Mouse (Mus musculus) left cerebral cortex, adult 2 months (tissue): Measurements from ENCODE around the gene Oaz2. TPM values are rescaled to one million over a fixed set of nuclear protein-coding genes. Genes with fewer than 3 reads are reported as not detected.
"Not testable (repeated sequence)": the region's sequence is repeated elsewhere in the genome, so short reads cannot be mapped to it uniquely, and the experiment has no call there.

Experiments used
- DNase-seq, 2 experiments: peaks; one replicate each; pipeline ENCODE4 v3.0.0; 2021 to 2022; ENCODE audit warnings: low spot score in 2 of 2, mixed read lengths in 1 of 2; ENCODE audit errors: extremely low spot score in 1 of 2
- H3K27ac ChIP-seq: fragments of 200-600 bp; 2 replicates; pipeline ENCODE4 v1.8.1; 2022
- H3K4me3 ChIP-seq: fragments of 200-600 bp; 2 replicates; pipeline ENCODE4 v1.8.1; 2022
- CTCF ChIP-seq: fragments of 200-600 bp; IDR thresholded peaks from 2 replicates; pipeline ENCODE4 v1.8.1; 2022; ENCODE audit warnings: antibody characterized with exemption, mild to moderate bottlenecking, moderate library complexity
- intact Hi-C: fragments of 180-260 bp; cut with DNase I; formaldehyde crosslinking; loops from one replicate; pipeline ENCODE4 v1.15.1; 2025
- total RNA-seq, 2 experiments: library from RNA; stranded (reverse); gene quantifications; 2 replicates each; pipeline ENCODE4 v1.2.3; 2021

Gene Oaz2
- total RNA-seq, 2 experiments from 2014 or later: 218 to 230 TPM

- no peak for DNase-seq
- peak overlapping the region; percentile 70 for H3K27ac ChIP-seq
These were observed 11.5 kb downstream of the Oaz2 start for GRCm38 (mm10) chr9:65679181-65679761.

GRCm38 (mm10) chr9:65680938-65681633, 13.3 kb downstream of the Oaz2 start:
- peak overlapping the region; percentile 21 for H3K27ac ChIP-seq
- intact Hi-C loops: no loop called here
- H3K4me3 ChIP-seq: no peak overlapping the region
- TF ChIP-seq CTCF: no peak
- DNase-seq: no peak

More at GRCm38 (mm10) chr9:65679181-65679761, 11.5 kb downstream of the Oaz2 start:
- intact Hi-C loops: loop anchor here (5.0 kb wide), 1 partner anchor 153 kb away; no protein-coding TSS in a partner anchor
- no peak for TF ChIP-seq CTCF
- H3K4me3 ChIP-seq: peak overlapping the region; percentile 9

- Histone ChIP-seq H3K27ac (peak overlapping the region; percentile 21; the same call in 1 of the 2 replicates), H3K4me3 (no peak overlapping the region)
- no peak for DNase-seq
- TF ChIP-seq CTCF: no peak
- intact Hi-C loops: no loop called here
These were observed 13.8 kb downstream of the Oaz2 start for GRCm38 (mm10) chr9:65681634-65681940.

- no peak overlapping the region for H3K27ac ChIP-seq
- intact Hi-C loops: no loop called here
- TF ChIP-seq CTCF: no peak
These were observed 14.4 kb downstream of the Oaz2 start for GRCm38 (mm10) chr9:65682183-65682582.

GRCm38 (mm10) chr9:65682994-65683393, 15.2 kb downstream of the Oaz2 start:
- H3K4me3 ChIP-seq: no peak overlapping the region
- intact Hi-C loops: no loop called here
- no peak overlapping the region for H3K27ac ChIP-seq
- TF ChIP-seq CTCF: peak; percentile 71
- no peak for DNase-seq

More at GRCm38 (mm10) chr9:65682183-65682582, 14.4 kb downstream of the Oaz2 start:
- no peak overlapping the region for H3K4me3 ChIP-seq
- no peak for DNase-seq

- intact Hi-C loops: no loop called here
- no peak for DNase-seq
- Histone ChIP-seq H3K27ac (no peak overlapping the region), H3K4me3 (no peak overlapping the region)
- TF ChIP-seq CTCF: no peak
These were observed 16.9 kb downstream of the Oaz2 start for GRCm38 (mm10) chr9:65684704-65685103.

- H3K27ac ChIP-seq, H3K4me3 ChIP-seq, DNase-seq: not testable (repeated sequence)
- intact Hi-C loops: loop anchor here (5.0 kb wide), 1 partner anchor 317 kb away; no protein-coding TSS in a partner anchor
These were observed 22.1 kb downstream of the Oaz2 start for GRCm38 (mm10) chr9:65689869-65690268.

- Histone ChIP-seq H3K27ac (no peak overlapping the region; the same call in 1 of the 2 replicates), H3K4me3 (no peak overlapping the region)
- DNase-seq: no peak
- intact Hi-C loops: loop anchor here (5.0 kb wide), 1 partner anchor 315 kb away; no protein-coding TSS in a partner anchor
- TF ChIP-seq CTCF: no peak
These were observed 24.7 kb downstream of the Oaz2 start for GRCm38 (mm10) chr9:65692466-65692865.

- TF ChIP-seq CTCF: no peak
- H3K27ac ChIP-seq: peak overlapping the region; percentile 10; the same call in 1 of the 2 replicates
- H3K4me3 ChIP-seq: no peak overlapping the region
- intact Hi-C loops: loop anchor here (5.0 kb wide), 1 partner anchor 314 kb away; no protein-coding TSS in a partner anchor
- DNase-seq: no peak
These were observed 25.3 kb downstream of the Oaz2 start for GRCm38 (mm10) chr9:65692959-65693603.

- peak; percentile 72 for TF ChIP-seq CTCF
- Histone ChIP-seq H3K27ac (peak overlapping the region; percentile 61; the same call in 1 of the 2 replicates), H3K4me3 (no peak overlapping the region)
- DNase-seq: peak; percentile 39 to 43
- intact Hi-C loops: loop anchor here (2.0 to 5.0 kb wide), 2 partner anchors 132 to 155 kb away; partner anchors contain the start of gene Zfp609
These were observed 27.8 kb downstream of the Oaz2 start for GRCm38 (mm10) chr9:65695646-65696045.

GRCm38 (mm10) chr9:65696337-65696736, 28.5 kb downstream of the Oaz2 start:
- DNase-seq: no peak
- intact Hi-C loops: loop anchor here (5.0 kb wide), 1 partner anchor 131 kb away; the partner anchor contains the start of gene Zfp609
- Histone ChIP-seq H3K27ac (peak overlapping the region; percentile 55), H3K4me3 (no peak overlapping the region)
- TF ChIP-seq CTCF: no peak

- intact Hi-C loops: loop anchor here (5.0 kb wide), 1 partner anchor 130 kb away; the partner anchor contains the start of gene Zfp609
These were observed 29.6 kb downstream of the Oaz2 start for GRCm38 (mm10) chr9:65697356-65697755.

More at GRCm38 (mm10) chr9:65697356-65697755, 29.6 kb downstream of the Oaz2 start:
- 0 out of 2 replicates have a peak overlapping the region, but pooled peaks have one; percentile 18 for H3K27ac ChIP-seq
- no peak for DNase-seq
- no peak for TF ChIP-seq CTCF
- H3K4me3 ChIP-seq: no peak overlapping the region
